Mouse (Mus musculus) neural tube, embryonic 12.5 days (tissue): ENCODE results near the gene Vps37b. TPM values are rescaled to one million over a fixed set of nuclear protein-coding genes. Genes with fewer than 3 reads are reported as not detected.

Experiments used
- ATAC-seq: fragments of 200-750 bp; cut with Nextera tagmentation; 2 replicates; pipeline ENCODE4 v1.8.0; 2017; ENCODE audit warnings: low read depth, mild to moderate bottlenecking, moderate TSS enrichment, moderate library complexity; ENCODE audit not compliant: low FRiP score
- H3K27ac ChIP-seq: fragments of 300-500 bp; sonication (generic); 2 replicates; pipeline ENCODE4 v1.5.1; 2016
- H3K27me3 ChIP-seq: fragments of 300-500 bp; sonication (generic); replicated peaks from 2 replicates; pipeline ENCODE4 v1.6.1; 2016; ENCODE audit warnings: mild to moderate bottlenecking
- H3K36me3 ChIP-seq: fragments of 300-500 bp; sonication (generic); 2 replicates; pipeline ENCODE4 v1.6.1; 2016; ENCODE audit warnings: mild to moderate bottlenecking
- H3K4me1 ChIP-seq: fragments of 300-500 bp; sonication (generic); 2 replicates; pipeline ENCODE4 v1.6.1; 2016
- H3K4me2 ChIP-seq: fragments of 300-500 bp; sonication (generic); replicated peaks from 2 replicates; pipeline ENCODE4 v1.6.1; 2016; ENCODE audit warnings: mild to moderate bottlenecking
- H3K4me3 ChIP-seq: fragments of 300-500 bp; sonication (generic); 2 replicates; pipeline ENCODE4 v1.5.1; 2016
- H3K9ac ChIP-seq: fragments of 300-500 bp; sonication (generic); 2 replicates; pipeline ENCODE4 v1.6.1; 2016; ENCODE audit warnings: mild to moderate bottlenecking
- H3K9me3 ChIP-seq: fragments of 300-500 bp; sonication (generic); 2 replicates; pipeline ENCODE4 v1.6.1; 2016; ENCODE audit warnings: mild to moderate bottlenecking
- WGBS: fragments of 180-500 bp; shearing (Covaris S2); methylation state at CpG from one replicate; pipeline ENCODE4 v1.1.7; 2016; 5-methylcytosine and 5-hydroxymethylcytosine counted together
- polyA plus RNA-seq: library from polyadenylated mRNA; unstranded; fragments of >200 nt; fragmentation: Nextera tagmentation; extraction: Ambion mirVana; gene quantifications from 2 replicates; pipeline ENCODE4 v1.2.1, GENCODE M21; 2016

The Vps37b gene
- polyA plus RNA-seq, 1 experiment from 2014 or later: 70.9 TPM

GRCm38 (mm10) chr5:124027702-124028470, 4.2 kb downstream of the Vps37b start:
- H3K9ac ChIP-seq: 0 out of 2 replicates have a peak overlapping the region, but pooled peaks have one; percentile 26
- 74% methylated on average over 19 of the region's 19 CpGs for WGBS
- peaks cover 74% of the 10 kb centered on the region for H3K4me1 ChIP-seq
- H3K36me3 ChIP-seq: peaks cover 6% of the 10 kb centered on the region; the same call in 1 of the 2 replicates
- no peaks in the 10 kb centered on the region for H3K27me3 ChIP-seq
- peak overlapping the region; percentile 9; the same call in 1 of the 2 replicates for H3K4me3 ChIP-seq
- no peaks in the 10 kb centered on the region for H3K9me3 ChIP-seq
- no peak for ATAC-seq
- H3K4me2 ChIP-seq: peak overlapping the region; percentile 89
- H3K27ac ChIP-seq: no peak overlapping the region

GRCm38 (mm10) chr5:124026568-124026967, 5.5 kb downstream of the Vps37b start:
- ATAC-seq: no peak
- Histone ChIP-seq H3K4me2 (no peak overlapping the region), H3K27ac (no peak overlapping the region), H3K9me3 (no peaks in the 10 kb centered on the region), H3K4me3 (no peak overlapping the region), H3K4me1 (peaks cover 74% of the 10 kb centered on the region), H3K27me3 (no peaks in the 10 kb centered on the region), H3K36me3 (peaks cover 6% of the 10 kb centered on the region; the same call in 1 of the 2 replicates), H3K9ac (no peak overlapping the region)
- 57% methylated on average over 5 of the region's 5 CpGs for WGBS

- ATAC-seq: no peak
- H3K4me2 ChIP-seq: 0 out of 2 replicates have a peak overlapping the region, but pooled peaks have one; percentile 3
- peaks cover 74% of the 10 kb centered on the region for H3K4me1 ChIP-seq
- H3K27ac ChIP-seq: no peak overlapping the region
- no peaks in the 10 kb centered on the region for H3K9me3 ChIP-seq
- H3K27me3 ChIP-seq: no peaks in the 10 kb centered on the region
- H3K36me3 ChIP-seq: peaks cover 10% of the 10 kb centered on the region; the same call in 1 of the 2 replicates
- no peak overlapping the region for H3K9ac ChIP-seq
- no peak overlapping the region for H3K4me3 ChIP-seq
- 88% methylated on average over 15 of the region's 15 CpGs for WGBS
These were observed 6.3 kb downstream of the Vps37b start for GRCm38 (mm10) chr5:124025587-124026441.

- 48% methylated on average over 9 of the region's 9 CpGs for WGBS
- H3K4me2 ChIP-seq: no peak overlapping the region
These were observed 6.9 kb downstream of the Vps37b start for GRCm38 (mm10) chr5:124025146-124025545.

GRCm38 (mm10) chr5:124024677-124025076, 7.4 kb downstream of the Vps37b start:
- H3K4me1 ChIP-seq: peaks cover 72% of the 10 kb centered on the region
- no peaks in the 10 kb centered on the region for H3K27me3 ChIP-seq
- H3K9ac ChIP-seq: 0 out of 2 replicates have a peak overlapping the region, but pooled peaks have one; percentile 5
- no peak overlapping the region for H3K4me3 ChIP-seq
- no peaks in the 10 kb centered on the region for H3K9me3 ChIP-seq
- H3K36me3 ChIP-seq: peaks cover 10% of the 10 kb centered on the region; the same call in 1 of the 2 replicates
- no peak for ATAC-seq
- no peak overlapping the region for H3K27ac ChIP-seq
- WGBS: 54% methylated on average over 6 of the region's 6 CpGs
- H3K4me2 ChIP-seq: no peak overlapping the region; the same call in 1 of the 2 replicates

More at GRCm38 (mm10) chr5:124025146-124025545, 6.9 kb downstream of the Vps37b start:
- peaks cover 10% of the 10 kb centered on the region; the same call in 1 of the 2 replicates for H3K36me3 ChIP-seq
- H3K9ac ChIP-seq: 0 out of 2 replicates have a peak overlapping the region, but pooled peaks have one; percentile 5
- peaks cover 72% of the 10 kb centered on the region for H3K4me1 ChIP-seq
- H3K4me3 ChIP-seq: no peak overlapping the region
- H3K27me3 ChIP-seq: no peaks in the 10 kb centered on the region
- no peaks in the 10 kb centered on the region for H3K9me3 ChIP-seq
- no peak overlapping the region for H3K27ac ChIP-seq
- ATAC-seq: no peak

- H3K36me3 ChIP-seq: peaks cover 10% of the 10 kb centered on the region; the same call in 1 of the 2 replicates
- no peak overlapping the region for H3K4me2 ChIP-seq
- no peak overlapping the region for H3K27ac ChIP-seq
- H3K9ac ChIP-seq: no peak overlapping the region
- WGBS: 90% methylated on average over 7 of the region's 7 CpGs
- H3K4me1 ChIP-seq: peaks cover 74% of the 10 kb centered on the region
- no peaks in the 10 kb centered on the region for H3K27me3 ChIP-seq
- H3K4me3 ChIP-seq: no peak overlapping the region
- no peak for ATAC-seq
- no peaks in the 10 kb centered on the region for H3K9me3 ChIP-seq
These were observed 9.7 kb downstream of the Vps37b start for GRCm38 (mm10) chr5:124022365-124022764.

GRCm38 (mm10) chr5:124021701-124022100, 10.4 kb downstream of the Vps37b start:
- no peak overlapping the region for H3K27ac ChIP-seq
- H3K9me3 ChIP-seq: no peaks in the 10 kb centered on the region
- no peak overlapping the region for H3K4me3 ChIP-seq
- H3K36me3 ChIP-seq: 0 out of 2 replicates have a peak, but pooled peaks cover 7% of the 10 kb centered on the region
- H3K4me1 ChIP-seq: peaks cover 75% of the 10 kb centered on the region
- ATAC-seq: no peak
- H3K9ac ChIP-seq: no peak overlapping the region
- H3K4me2 ChIP-seq: no peak overlapping the region
- 86% methylated on average over 11 of the region's 11 CpGs for WGBS
- no peaks in the 10 kb centered on the region for H3K27me3 ChIP-seq

GRCm38 (mm10) chr5:124021148-124021547, 10.9 kb downstream of the Vps37b start:
- H3K4me2 ChIP-seq: no peak overlapping the region
- H3K27me3 ChIP-seq: no peaks in the 10 kb centered on the region
- ATAC-seq: no peak
- 92% methylated on average over 11 of the region's 11 CpGs for WGBS
- H3K27ac ChIP-seq: no peak overlapping the region
- H3K36me3 ChIP-seq: 0 out of 2 replicates have a peak, but pooled peaks cover 7% of the 10 kb centered on the region
- no peak overlapping the region for H3K9ac ChIP-seq
- H3K4me3 ChIP-seq: no peak overlapping the region
- H3K4me1 ChIP-seq: peaks cover 75% of the 10 kb centered on the region
- H3K9me3 ChIP-seq: no peaks in the 10 kb centered on the region

- no peak overlapping the region for H3K4me3 ChIP-seq
- ATAC-seq: no peak
- WGBS: 79% methylated on average over 12 of the region's 12 CpGs
- H3K4me1 ChIP-seq: peaks cover 72% of the 10 kb centered on the region
- 0 out of 2 replicates have a peak overlapping the region, but pooled peaks have one; percentile 13 for H3K4me2 ChIP-seq
- H3K27ac ChIP-seq: no peak overlapping the region
- H3K36me3 ChIP-seq: 0 out of 2 replicates have a peak, but pooled peaks cover 5% of the 10 kb centered on the region
- H3K9ac ChIP-seq: no peak overlapping the region
- no peaks in the 10 kb centered on the region for H3K27me3 ChIP-seq
- no peaks in the 10 kb centered on the region for H3K9me3 ChIP-seq
These were observed 12.5 kb downstream of the Vps37b start for GRCm38 (mm10) chr5:124019348-124020216.

- Histone ChIP-seq H3K4me3 (no peak overlapping the region), H3K27ac (no peak overlapping the region)
- ATAC-seq: no peak
These were observed 13.4 kb downstream of the Vps37b start for GRCm38 (mm10) chr5:124018651-124019050.

GRCm38 (mm10) chr5:124017941-124018340, 14.1 kb downstream of the Vps37b start:
- H3K4me1 ChIP-seq: peaks cover 72% of the 10 kb centered on the region
- H3K27me3 ChIP-seq: no peaks in the 10 kb centered on the region
- no peak overlapping the region for H3K4me3 ChIP-seq
- no peaks in the 10 kb centered on the region for H3K9me3 ChIP-seq
- 86% methylated on average over 9 of the region's 9 CpGs for WGBS
- ATAC-seq: no peak
- H3K36me3 ChIP-seq: 0 out of 2 replicates have a peak, but pooled peaks cover 5% of the 10 kb centered on the region
- H3K27ac ChIP-seq: no peak overlapping the region
- H3K4me2 ChIP-seq: no peak overlapping the region
- H3K9ac ChIP-seq: no peak overlapping the region

More at GRCm38 (mm10) chr5:124018651-124019050, 13.4 kb downstream of the Vps37b start:
- 0 out of 2 replicates have a peak, but pooled peaks cover 5% of the 10 kb centered on the region for H3K36me3 ChIP-seq
- H3K9me3 ChIP-seq: no peaks in the 10 kb centered on the region
- no peak overlapping the region for H3K4me2 ChIP-seq
- H3K27me3 ChIP-seq: no peaks in the 10 kb centered on the region
- H3K4me1 ChIP-seq: peaks cover 72% of the 10 kb centered on the region
- H3K9ac ChIP-seq: no peak overlapping the region
- 82% methylated on average over 9 of the region's 9 CpGs for WGBS
